Mouse (Mus musculus): Measurements from ENCODE around the gene Nr3c2. TPM values are rescaled to one million over a fixed set of nuclear protein-coding genes. Genes with fewer than 3 reads are reported as not detected.
A peak's percentile ranks its signal among the peaks of the same experiment; 100 is the strongest.

Gene Nr3c2
- total and polyA plus RNA-seq, 2 experiments from 2014 or later, result 5.7 to 6.0 TPM

DNA sequence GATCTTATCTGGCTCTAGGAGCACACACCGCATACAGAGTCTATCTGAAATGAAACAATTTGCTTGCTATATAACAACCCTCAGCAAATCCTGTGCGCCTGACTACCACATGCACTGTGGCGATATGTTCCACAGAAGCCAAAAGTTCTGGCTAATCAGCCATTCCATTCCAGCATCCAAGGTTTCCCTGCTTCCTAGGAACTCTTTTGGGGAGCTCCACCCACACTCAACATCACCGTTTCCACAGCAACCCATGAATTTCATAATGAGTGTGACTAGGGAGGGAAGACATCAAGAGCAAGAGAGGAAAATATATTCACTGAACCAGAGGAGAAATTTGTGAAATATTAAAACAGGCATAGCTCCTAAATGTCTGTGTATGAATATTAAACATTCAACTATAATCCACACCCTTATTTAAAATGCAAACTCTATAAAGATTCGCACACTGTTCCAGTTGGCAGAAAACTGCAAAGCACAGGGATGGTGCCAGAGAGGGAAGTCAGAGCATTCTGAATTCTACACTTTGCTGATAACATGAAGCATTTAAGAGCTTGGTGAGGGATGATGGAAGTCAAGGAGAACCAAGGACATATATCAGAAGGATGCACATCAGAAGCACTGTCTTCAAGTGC, 357.3 kb downstream of the Nr3c2 start:
- WGBS, result 74% methylated on average over 5 of the region's 5 CpGs
- H3K27me3 ChIP-seq (ENCODE audit: insufficient read depth, low read length), result no peaks in the 10 kb centered on the region
- H3K4me3 ChIP-seq (ENCODE audit: low read depth, low read length), result no peak overlapping the region
- H3K4me2 ChIP-seq (ENCODE audit: low read depth, low read length, poor library complexity, severe bottlenecking), result no peak overlapping the region
- H3K36me3 ChIP-seq (ENCODE audit: insufficient read depth, low read length), result no peaks in the 10 kb centered on the region
- ATAC-seq (ENCODE audit: low FRiP score), result peak; percentile 79
- 0 out of 2 replicates have a peak overlapping the region, but pooled peaks have one; percentile 7 for H3K27ac ChIP-seq (ENCODE audit: low read depth, low read length)
- H3K9me3 ChIP-seq (ENCODE audit: low read length), result no peaks in the 10 kb centered on the region
- TF ChIP-seq CTCF (IDR thresholded peaks at IDR 0.05), result no peak
- H3K9ac ChIP-seq (replicated peaks; ENCODE audit: low read length, poor library complexity, severe bottlenecking), result no peak overlapping the region
- no peaks in the 10 kb centered on the region for H3K4me1 ChIP-seq (ENCODE audit: insufficient read depth, low read length)
- peak; percentile 55 for DNase-seq (ENCODE audit: low spot score)

DNA sequence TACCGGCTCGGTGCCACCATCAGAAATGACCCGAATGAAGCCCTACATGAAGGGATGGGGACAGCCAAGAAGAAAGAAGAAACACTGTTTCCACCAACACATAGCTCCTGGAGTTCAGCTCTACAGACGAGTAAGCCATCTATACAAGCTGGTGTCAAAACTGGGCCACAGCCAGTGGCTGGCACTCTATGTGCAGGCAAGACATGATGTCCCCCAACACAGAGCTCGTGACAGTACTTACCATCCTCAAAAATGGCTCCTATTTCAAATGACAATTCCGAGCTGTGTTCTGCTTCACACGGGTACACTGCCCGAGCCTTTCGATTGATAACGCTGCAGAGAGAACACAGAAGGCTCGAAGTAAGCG, 357.8 kb downstream of the Nr3c2 start:
- no peaks in the 10 kb centered on the region for H3K9me3 ChIP-seq (ENCODE audit: low read length)
- H3K4me1 ChIP-seq (ENCODE audit: insufficient read depth, low read length), result no peaks in the 10 kb centered on the region
- no peak overlapping the region for H3K4me2 ChIP-seq (ENCODE audit: low read depth, low read length, poor library complexity, severe bottlenecking)
- WGBS, result 94% methylated on average over 12 of the region's 12 CpGs
- no peak overlapping the region for H3K4me3 ChIP-seq (ENCODE audit: low read depth, low read length)
- H3K27ac ChIP-seq (ENCODE audit: low read depth, low read length), result peak overlapping the region; percentile 7; the same call in 1 of the 2 replicates
- no peaks in the 10 kb centered on the region for H3K36me3 ChIP-seq (ENCODE audit: insufficient read depth, low read length)
- DNase-seq (ENCODE audit: low spot score), result no peak
- no peak for ATAC-seq (ENCODE audit: low FRiP score)
- no peak for TF ChIP-seq CTCF (IDR thresholded peaks at IDR 0.05)
- no peaks in the 10 kb centered on the region for H3K27me3 ChIP-seq (ENCODE audit: insufficient read depth, low read length)
- H3K9ac ChIP-seq (replicated peaks; ENCODE audit: low read length, poor library complexity, severe bottlenecking), result no peak overlapping the region

GRCm38 (mm10) chr8:77261215-77261614, 362.0 kb downstream of the Nr3c2 start:
- H3K4me2 ChIP-seq (ENCODE audit: low read depth, low read length, poor library complexity, severe bottlenecking), result no peak overlapping the region
- TF ChIP-seq CTCF (IDR thresholded peaks at IDR 0.05), result no peak
- ATAC-seq (ENCODE audit: low FRiP score) (no peak), DNase-seq (ENCODE audit: low spot score) (no peak)
- 97% methylated on average over 6 of the region's 6 CpGs for WGBS
- no peaks in the 10 kb centered on the region for H3K9me3 ChIP-seq (ENCODE audit: low read length)
- H3K4me1 ChIP-seq (ENCODE audit: insufficient read depth, low read length), result no peaks in the 10 kb centered on the region
- H3K27ac ChIP-seq (ENCODE audit: low read depth, low read length), result no peak overlapping the region
- H3K27me3 ChIP-seq (ENCODE audit: insufficient read depth, low read length), result no peaks in the 10 kb centered on the region
- H3K36me3 ChIP-seq (ENCODE audit: insufficient read depth, low read length), result no peaks in the 10 kb centered on the region
- no peak overlapping the region for H3K4me3 ChIP-seq (ENCODE audit: low read depth, low read length)
- H3K9ac ChIP-seq (replicated peaks; ENCODE audit: low read length, poor library complexity, severe bottlenecking), result no peak overlapping the region

DNA sequence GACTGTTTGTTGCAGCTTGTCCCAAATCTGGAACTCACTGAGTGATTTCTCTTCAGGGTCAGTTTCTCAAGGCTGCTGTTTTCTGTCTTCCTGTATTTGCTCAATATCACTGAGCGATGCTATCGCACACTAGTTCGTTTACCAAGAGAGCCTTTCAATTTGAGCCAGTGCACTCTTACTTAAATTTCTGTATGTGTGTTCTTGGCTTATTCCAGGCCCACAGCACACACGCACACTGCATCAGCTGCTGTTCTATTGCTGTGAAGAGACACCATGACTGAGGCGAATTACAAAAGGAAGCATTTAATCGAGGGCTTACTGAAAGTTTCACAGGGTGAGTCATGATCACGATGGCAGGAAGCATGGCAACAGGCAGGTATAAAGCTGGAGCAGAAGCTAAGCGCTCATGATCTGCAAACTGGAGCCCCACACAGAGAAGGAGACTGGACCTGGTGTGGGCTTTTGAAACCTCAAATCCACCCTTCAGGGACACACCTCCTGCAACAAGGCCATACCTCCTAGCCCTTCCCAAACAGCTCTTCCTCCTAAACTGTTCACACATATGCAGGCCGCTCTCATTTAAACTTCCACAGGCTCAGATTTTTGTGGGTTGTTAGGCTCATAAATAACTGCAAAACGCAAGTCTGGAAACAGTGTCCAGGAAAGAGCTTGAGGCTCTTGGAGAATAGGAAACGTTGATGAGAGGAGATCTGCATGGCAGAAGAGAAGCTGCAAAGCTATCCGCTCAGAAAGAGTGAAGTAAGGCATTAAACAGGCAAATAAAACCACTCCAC, 363.2 kb downstream of the Nr3c2 start:
- no peak overlapping the region for H3K4me2 ChIP-seq (ENCODE audit: low read depth, low read length, poor library complexity, severe bottlenecking)
- DNase-seq (ENCODE audit: low spot score), result no peak
- ATAC-seq (ENCODE audit: low FRiP score), result no peak
- no peak overlapping the region for H3K27ac ChIP-seq (ENCODE audit: low read depth, low read length)
- no peak for TF ChIP-seq CTCF (IDR thresholded peaks at IDR 0.05)
- no peaks in the 10 kb centered on the region for H3K9me3 ChIP-seq (ENCODE audit: low read length)
- H3K4me3 ChIP-seq (ENCODE audit: low read depth, low read length), result no peak overlapping the region
- H3K36me3 ChIP-seq (ENCODE audit: insufficient read depth, low read length), result no peaks in the 10 kb centered on the region
- H3K9ac ChIP-seq (replicated peaks; ENCODE audit: low read length, poor library complexity, severe bottlenecking), result no peak overlapping the region
- H3K27me3 ChIP-seq (ENCODE audit: insufficient read depth, low read length), result no peaks in the 10 kb centered on the region
- WGBS, result 79% methylated on average over 12 of the region's 12 CpGs
- H3K4me1 ChIP-seq (ENCODE audit: insufficient read depth, low read length), result no peaks in the 10 kb centered on the region

GRCm38 (mm10) chr8:77267941-77268405, 368.7 kb downstream of the Nr3c2 start:
- no peak overlapping the region for H3K4me3 ChIP-seq (ENCODE audit: low read depth, low read length)
- no peaks in the 10 kb centered on the region for H3K36me3 ChIP-seq (ENCODE audit: insufficient read depth, low read length)
- no peak overlapping the region for H3K9ac ChIP-seq (replicated peaks; ENCODE audit: low read length, poor library complexity, severe bottlenecking)
- peaks cover 3% of the 10 kb centered on the region; the same call in 1 of the 2 replicates for H3K9me3 ChIP-seq (ENCODE audit: low read length)
- WGBS, result 35% methylated on average over 1 of the region's 1 CpGs
- no peak for ATAC-seq (ENCODE audit: low FRiP score)
- no peak overlapping the region for H3K4me2 ChIP-seq (ENCODE audit: low read depth, low read length, poor library complexity, severe bottlenecking)
- no peaks in the 10 kb centered on the region for H3K27me3 ChIP-seq (ENCODE audit: insufficient read depth, low read length)
- no peaks in the 10 kb centered on the region for H3K4me1 ChIP-seq (ENCODE audit: insufficient read depth, low read length)
- DNase-seq (ENCODE audit: low spot score), result no peak
- no peak overlapping the region for H3K27ac ChIP-seq (ENCODE audit: low read depth, low read length)
- TF ChIP-seq CTCF (IDR thresholded peaks at IDR 0.05), result no peak

DNA sequence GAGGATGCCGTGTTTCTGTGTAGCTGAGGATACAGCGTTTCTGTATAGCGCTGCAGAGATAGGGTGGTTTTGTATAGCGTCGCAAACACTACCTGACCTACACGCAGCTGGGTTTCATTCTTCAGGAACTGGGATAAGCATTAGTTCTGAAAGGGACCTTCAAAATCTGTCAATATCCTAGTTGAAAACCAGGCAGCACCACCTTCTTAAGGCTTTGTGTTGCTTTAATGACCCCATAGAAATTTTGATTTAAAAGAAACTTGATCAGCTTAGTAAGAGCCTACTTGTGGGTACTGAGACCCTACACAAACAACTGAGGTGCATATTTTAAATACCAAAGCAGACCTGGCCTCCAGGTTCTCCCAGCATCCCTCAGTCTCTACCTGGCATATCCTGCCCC, 372.9 kb downstream of the Nr3c2 start:
- 87% methylated on average over 6 of the region's 6 CpGs for WGBS

More for the DNA sequence above, 372.9 kb downstream of the Nr3c2 start:
- Histone ChIP-seq H3K4me3 (ENCODE audit: low read depth, low read length) (no peak overlapping the region), H3K9me3 (ENCODE audit: low read length) (peaks cover 3% of the 10 kb centered on the region; the same call in 1 of the 2 replicates), H3K4me1 (ENCODE audit: insufficient read depth, low read length) (no peaks in the 10 kb centered on the region), H3K36me3 (ENCODE audit: insufficient read depth, low read length) (no peaks in the 10 kb centered on the region), H3K4me2 (ENCODE audit: low read depth, low read length, poor library complexity, severe bottlenecking) (no peak overlapping the region), H3K9ac (replicated peaks; ENCODE audit: low read length, poor library complexity, severe bottlenecking) (no peak overlapping the region), H3K27ac (ENCODE audit: low read depth, low read length) (no peak overlapping the region), H3K27me3 (ENCODE audit: insufficient read depth, low read length) (no peaks in the 10 kb centered on the region)
- TF ChIP-seq CTCF (IDR thresholded peaks at IDR 0.05), result no peak
- ATAC-seq (ENCODE audit: low FRiP score), result no peak
- no peak for DNase-seq (ENCODE audit: low spot score)

Data from midbrain, postnatal 0 days (tissue).